Mouse (Mus musculus) C2C12 (cell line): Measurements from ENCODE around the gene Gm38655. TPM values are rescaled to one million over a fixed set of nuclear protein-coding genes. Genes with fewer than 3 reads are reported as not detected.

Experiments used
- H3K27me3 ChIP-seq: one replicate; pipeline ENCODE4 v1.6.1; 2011; ENCODE audit not compliant: control insufficient read depth, insufficient read depth, insufficient read length
- H3K36me3 ChIP-seq: one replicate; pipeline ENCODE4 v1.6.1; 2011; ENCODE audit not compliant: control insufficient read depth, insufficient read depth
- H3K4me3 ChIP-seq: one replicate; pipeline ENCODE4 v1.5.1; 2011; ENCODE audit warnings: mild to moderate bottlenecking, control low read depth; ENCODE audit not compliant: poor library complexity, insufficient read depth, severe bottlenecking
- H3K79me2 ChIP-seq: one replicate; pipeline ENCODE4 v1.6.1; 2011; ENCODE audit not compliant: control insufficient read depth, insufficient read depth
- H3K79me3 ChIP-seq: one replicate; pipeline ENCODE4 v1.6.1; 2011; ENCODE audit warnings: low read depth, control low read depth
- H3ac ChIP-seq: one replicate; pipeline ENCODE3; 2011; ENCODE audit warnings: low read depth; ENCODE audit not compliant: control insufficient read depth, insufficient read length
- CEBPB ChIP-seq: IDR thresholded peaks from one replicate; pipeline ENCODE4 v1.6.1; 2011; ENCODE audit warnings: low read depth, mild to moderate bottlenecking, control low read depth, moderate library complexity
- CTCF ChIP-seq: IDR thresholded peaks from one replicate; pipeline ENCODE4 v1.5.1; 2011; ENCODE audit not compliant: control insufficient read depth, insufficient read depth, insufficient read length
- FOSL1 ChIP-seq: IDR thresholded peaks from one replicate; pipeline ENCODE4 v1.8.0; 2011; ENCODE audit warnings: mild to moderate bottlenecking, low read length; ENCODE audit not compliant: poor library complexity, insufficient read depth, severe bottlenecking
- MAX ChIP-seq: IDR thresholded peaks from one replicate; pipeline ENCODE4 v1.6.1; 2011; ENCODE audit warnings: mild to moderate bottlenecking, control low read depth
- MYOD1 ChIP-seq: IDR thresholded peaks from one replicate; pipeline ENCODE4 v1.6.1; 2011; ENCODE audit warnings: low read depth; ENCODE audit not compliant: control insufficient read depth, insufficient read length
- MYOG ChIP-seq: IDR thresholded peaks from one replicate; pipeline ENCODE4 v1.6.1; 2011; ENCODE audit not compliant: control insufficient read depth, insufficient read length; ENCODE audit errors: extremely low read depth
- USF1 ChIP-seq: IDR thresholded peaks from one replicate; pipeline ENCODE4 v1.6.1; 2011; ENCODE audit warnings: low read depth, mild to moderate bottlenecking, control low read depth, moderate library complexity
- polyA plus RNA-seq: library from polyadenylated mRNA; unstranded; fragments of >200 nt; fragmentation: generic; extraction: Trizol; gene quantifications from one replicate; pipeline ENCODE4 v1.2.1, GENCODE M21; 2012; ENCODE audit warnings: missing spikeins

The Gm38655 gene
- polyA plus RNA-seq, 1 experiment = not detected

- no peak for TF ChIP-seq MYOG
- no peak for TF ChIP-seq FOSL1
- no peak for TF ChIP-seq USF1
- TF ChIP-seq CEBPB = no peak
- no peak for TF ChIP-seq MYOD1
- no peak for TF ChIP-seq MAX
- TF ChIP-seq CTCF = no peak
- H3K27me3 ChIP-seq = no peaks in the 10 kb centered on the region
- H3K4me3 ChIP-seq = no peak overlapping the region
- H3K79me3 ChIP-seq = no peaks in the 10 kb centered on the region
- no peaks in the 10 kb centered on the region for H3K79me2 ChIP-seq
- H3ac ChIP-seq = no peak overlapping the region
- H3K36me3 ChIP-seq = peaks cover 15% of the 10 kb centered on the region
These were observed 11.9 kb downstream of the Gm38655 start for GRCm38 (mm10) chr17:25163387-25163786.

DNA sequence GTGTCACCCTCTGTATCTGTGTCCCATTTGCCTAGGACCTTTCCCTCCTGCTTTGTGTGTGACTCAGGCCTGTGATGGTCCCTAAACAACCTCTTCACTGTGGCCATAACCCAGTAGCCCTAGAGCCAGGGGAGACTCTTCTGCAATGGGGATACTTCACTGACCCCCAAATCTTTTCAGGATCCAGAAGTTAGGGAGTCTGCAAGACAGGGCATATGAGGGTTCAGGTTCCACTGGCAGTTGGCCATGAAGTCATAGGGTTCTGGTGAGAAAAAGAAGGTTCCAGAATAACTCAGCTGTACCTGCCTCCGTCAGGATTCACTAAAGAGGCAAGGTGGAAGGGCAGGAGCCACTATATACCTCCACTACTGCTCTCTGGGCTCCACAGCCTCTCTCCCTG is 13.1 kb downstream of the Gm38655 start, which contains the start of gene Ccdc154:
Ccdc154 (plus strand) TSS at position 301 of the 400 bp plus-strand sequence.
- H3K79me2 ChIP-seq = no peaks in the 10 kb centered on the region
- TF ChIP-seq MAX = no peak
- TF ChIP-seq FOSL1 = no peak
- no peak within 1 kb of the TSS for H3K4me3 ChIP-seq

GRCm38 (mm10) chr17:25139960-25140359 is 35.3 kb downstream of the Gm38655 start:
- no peak overlapping the region for H3ac ChIP-seq

More for the DNA sequence above, 13.1 kb downstream of the Gm38655 start, which contains the start of gene Ccdc154:
- H3K79me3 ChIP-seq = no peaks in the 10 kb centered on the region
- H3ac ChIP-seq = no peak within 1 kb of the TSS
- peaks cover 21% of the 10 kb centered on the region for H3K36me3 ChIP-seq
- H3K27me3 ChIP-seq = no peaks in the 10 kb centered on the region

DNA sequence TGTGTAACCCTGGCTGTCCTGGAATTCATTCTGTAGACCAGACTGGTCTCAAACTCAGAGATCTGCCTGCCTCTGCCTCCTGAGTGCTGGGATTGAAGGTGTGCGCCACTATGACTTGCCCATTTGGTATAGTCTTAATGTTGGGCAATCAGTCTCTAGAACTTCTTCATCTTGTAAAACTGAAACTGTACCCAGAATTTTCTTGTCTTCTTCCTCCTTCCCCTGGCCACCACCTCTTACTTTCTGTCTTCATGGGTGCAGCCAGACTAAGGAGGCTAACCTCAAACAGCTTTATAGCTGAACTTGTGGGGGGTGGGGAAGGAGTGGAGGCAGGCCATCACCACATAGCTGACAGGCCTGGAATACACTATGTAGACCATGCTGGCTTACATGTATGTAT is 36.5 kb downstream of the Gm38655 start:
- Histone ChIP-seq H3K4me3 (no peak overlapping the region), H3K79me3 (peaks cover 36% of the 10 kb centered on the region), H3K79me2 (peaks cover 85% of the 10 kb centered on the region), H3K36me3 (peaks cover 3% of the 10 kb centered on the region), H3ac (no peak overlapping the region), H3K27me3 (no peaks in the 10 kb centered on the region)
- TF ChIP-seq CTCF (no peak), USF1 (no peak), CEBPB (no peak), MYOG (no peak), MAX (no peak), MYOD1 (no peak), FOSL1 (no peak)

More at GRCm38 (mm10) chr17:25139960-25140359, 35.3 kb downstream of the Gm38655 start:
- no peak for TF ChIP-seq MYOD1
- no peak for TF ChIP-seq MAX
- no peak for TF ChIP-seq CTCF
- no peak for TF ChIP-seq FOSL1
- peaks cover 3% of the 10 kb centered on the region for H3K36me3 ChIP-seq
- no peak overlapping the region for H3K4me3 ChIP-seq
- no peaks in the 10 kb centered on the region for H3K27me3 ChIP-seq
- peaks cover 74% of the 10 kb centered on the region for H3K79me2 ChIP-seq
- H3K79me3 ChIP-seq = peaks cover 26% of the 10 kb centered on the region

- Histone ChIP-seq H3ac (no peak overlapping the region), H3K79me3 (peaks cover 29% of the 10 kb centered on the region), H3K27me3 (no peaks in the 10 kb centered on the region), H3K36me3 (peaks cover 3% of the 10 kb centered on the region), H3K79me2 (peaks cover 66% of the 10 kb centered on the region), H3K4me3 (no peak overlapping the region)
- TF ChIP-seq USF1 (no peak), FOSL1 (no peak), CTCF (no peak), MYOD1 (no peak), CEBPB (no peak), MYOG (no peak), MAX (no peak)
These were observed 39.6 kb downstream of the Gm38655 start for GRCm38 (mm10) chr17:25135622-25136021.

GRCm38 (mm10) chr17:25133275-25133698 is 42.0 kb downstream of the Gm38655 start, which contains the start of gene Clcn7:
Clcn7 (plus strand) TSS chr17:25133391.
- Histone ChIP-seq H3K27me3 (no peaks in the 10 kb centered on the region), H3K79me2 (peaks cover 45% of the 10 kb centered on the region), H3ac (peak within 1 kb of the TSS; percentile 100), H3K36me3 (no peaks in the 10 kb centered on the region), H3K4me3 (peak within 1 kb of the TSS; percentile 71), H3K79me3 (peaks cover 21% of the 10 kb centered on the region)
- no peak for TF ChIP-seq MYOD1
- peak; percentile 56 for TF ChIP-seq MAX
- no peak for TF ChIP-seq MYOG
- no peak for TF ChIP-seq FOSL1
- no peak for TF ChIP-seq CTCF
- peak; percentile 100 for TF ChIP-seq USF1
- no peak for TF ChIP-seq CEBPB
